Mouse (Mus musculus): Measurements from ENCODE around the gene Cybc1.

- TF ChIP-seq CTCF (IDR thresholded peaks at IDR 0.05; ENCODE audit: extremely low read depth, insufficient read depth, insufficient read length, insufficient replicate concordance), result peak; percentile 18; the same call in 1 of the 2 replicates
- TF ChIP-seq POLR2A (IDR thresholded peaks at IDR 0.05; ENCODE audit: low read depth, low read length), result no peak
Measured at GRCm38 (mm10) chr11:121237345-121238128, 8.4 kb upstream of the Cybc1 start.

Measured in spleen, adult 2 months (tissue).